Mouse (Mus musculus) cerebellum, postnatal 36 days (tissue): ENCODE measurements around the gene Rasgrp2.

ENCODE experiments used
- DNase-seq, 2 experiments: peaks; one replicate each; pipeline ENCODE4 v3.0.0; 2021 to 2022; ENCODE audit warnings: mixed read lengths in 2 of 2

Rasgrp2 gene

DNA sequence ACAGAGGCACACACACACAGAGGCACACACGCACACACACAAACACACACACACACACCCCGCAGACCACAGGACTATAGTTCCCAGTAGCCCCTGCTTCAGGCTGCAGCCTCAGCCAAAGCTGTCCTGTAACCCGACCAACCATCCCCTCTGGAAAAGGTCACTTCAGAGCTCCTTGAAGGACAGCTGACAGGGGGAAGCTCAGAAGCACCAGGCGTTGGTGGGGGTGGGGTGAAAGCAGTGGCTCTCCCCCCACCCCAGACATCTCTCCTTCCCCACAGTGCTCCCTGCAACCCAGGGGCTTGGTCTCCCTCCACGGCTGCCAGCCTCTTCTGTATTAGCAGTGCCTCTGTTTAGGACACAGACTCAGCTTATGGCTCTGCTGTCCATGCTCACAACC, 15.7 kb upstream of the Rasgrp2 start:
- peak in 1 of 2 experiments; percentile 11 for DNase-seq

DNA sequence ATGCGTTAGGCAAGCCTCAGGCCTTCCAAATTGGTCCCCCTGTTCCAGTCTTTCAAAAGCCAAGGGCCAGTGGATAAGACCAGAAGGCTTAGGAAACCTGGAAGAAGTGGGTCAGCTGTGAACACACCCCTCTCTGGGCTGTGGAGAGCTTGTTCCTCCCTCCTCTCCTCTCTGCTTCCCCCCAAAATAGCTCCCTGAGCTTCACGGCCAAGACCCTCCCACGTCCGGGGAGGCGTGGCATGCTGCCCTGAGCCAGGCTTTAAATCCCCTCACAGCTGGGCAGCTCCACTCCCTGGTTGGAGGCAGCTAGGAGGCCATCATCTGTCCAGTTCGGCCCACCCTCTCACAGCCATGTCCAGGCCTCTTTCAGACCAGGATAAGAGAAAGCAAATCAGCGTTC, 15.0 kb upstream of the Rasgrp2 start, which contains the start of gene Pygm:
Gene Pygm (plus strand): TSS at position 272 of the 400 bp plus-strand sequence.
- DNase-seq, result peak in 1 of 2 experiments; percentile 41

DNA sequence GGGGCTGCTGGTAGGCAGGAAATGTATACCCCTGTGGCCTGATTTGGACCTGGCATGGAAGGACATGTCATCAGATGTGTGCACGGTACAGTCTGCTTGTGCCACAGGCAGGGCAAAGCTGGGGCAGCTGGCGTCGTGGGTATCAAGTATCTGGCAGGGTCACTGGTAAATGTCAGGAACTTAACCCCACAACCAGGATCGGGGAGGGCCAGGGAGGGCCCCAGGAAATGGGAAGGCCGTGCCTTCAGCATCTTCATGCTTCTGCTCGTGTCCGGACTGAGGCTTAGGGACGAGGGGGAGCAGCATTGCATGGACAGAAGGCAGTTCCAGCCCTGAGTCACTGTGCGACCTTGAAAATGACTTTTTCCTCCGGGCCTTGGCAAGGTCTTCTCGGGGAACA, 14.2 kb upstream of the Rasgrp2 start:
- DNase-seq, result peak in 1 of 2 experiments; percentile 4

DNA sequence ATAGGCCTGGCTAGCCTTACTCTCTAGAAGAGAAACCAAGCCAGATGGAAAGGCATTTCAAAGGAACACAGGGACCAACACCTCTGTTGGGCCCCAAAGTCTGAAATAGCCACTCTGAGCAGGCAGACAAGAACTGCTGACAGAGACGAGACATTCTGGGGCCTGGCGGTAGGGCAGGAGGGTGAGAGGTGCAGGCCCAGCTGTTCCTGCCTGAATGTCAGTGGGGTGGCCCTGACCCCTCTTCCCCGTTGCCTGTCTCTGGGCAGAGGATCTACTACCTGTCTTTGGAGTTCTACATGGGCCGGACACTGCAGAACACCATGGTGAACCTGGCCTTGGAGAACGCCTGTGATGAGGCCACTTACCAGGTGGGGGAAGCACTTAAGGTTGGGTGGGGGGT, 13.7 kb upstream of the Rasgrp2 start:
- DNase-seq, result no peak

DNA sequence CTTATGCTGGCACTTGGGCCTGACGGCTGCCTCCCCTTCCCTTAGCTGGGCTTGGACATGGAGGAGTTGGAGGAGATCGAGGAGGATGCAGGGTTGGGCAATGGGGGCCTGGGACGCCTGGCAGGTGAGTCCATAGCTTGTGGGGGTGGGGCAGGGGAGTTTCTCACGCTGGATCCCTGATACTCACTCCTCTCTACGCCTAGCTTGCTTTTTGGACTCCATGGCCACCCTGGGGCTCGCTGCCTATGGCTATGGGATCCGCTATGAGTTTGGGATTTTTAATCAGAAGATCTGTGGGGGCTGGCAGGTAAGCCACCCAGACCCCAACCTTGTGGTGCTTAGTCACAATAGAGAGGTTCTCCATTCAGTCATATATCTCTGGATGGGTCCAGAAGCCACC, 13.3 kb upstream of the Rasgrp2 start:
- DNase-seq, result peak in 1 of 2 experiments; percentile 6

DNA sequence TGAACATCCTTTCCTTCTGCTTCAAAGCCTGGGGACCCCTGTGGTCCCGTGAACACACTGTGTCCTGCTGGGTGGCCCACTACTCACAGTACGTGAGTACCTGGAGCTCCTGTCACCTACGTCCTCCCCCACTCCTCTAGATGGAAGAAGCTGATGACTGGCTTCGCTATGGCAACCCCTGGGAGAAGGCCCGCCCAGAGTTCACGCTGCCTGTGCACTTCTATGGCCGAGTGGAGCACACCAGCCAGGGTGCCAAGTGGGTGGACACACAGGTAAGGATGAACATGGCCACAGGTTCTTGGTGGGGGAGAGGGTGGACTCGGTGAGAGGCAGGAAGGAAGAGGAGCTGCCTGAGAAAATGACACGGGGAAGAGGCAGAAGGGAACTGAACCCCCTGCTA, 12.9 kb upstream of the Rasgrp2 start:
- DNase-seq, result peak in 1 of 2 experiments; percentile 9

DNA sequence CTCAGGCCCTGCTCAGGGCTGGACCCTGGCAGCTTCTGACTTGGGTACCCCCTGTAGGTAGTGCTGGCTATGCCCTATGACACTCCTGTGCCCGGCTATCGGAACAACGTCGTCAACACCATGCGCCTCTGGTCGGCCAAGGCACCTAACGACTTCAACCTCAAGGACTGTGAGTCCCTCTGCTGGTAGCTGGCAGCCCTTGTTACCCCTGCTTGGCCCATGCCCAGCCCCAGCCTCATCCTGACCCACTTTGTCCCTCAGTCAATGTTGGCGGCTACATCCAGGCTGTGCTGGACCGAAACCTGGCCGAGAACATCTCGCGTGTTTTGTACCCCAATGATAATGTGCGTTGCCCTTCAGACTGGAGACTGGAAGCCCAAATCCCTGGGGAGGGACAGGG, 11.1 kb upstream of the Rasgrp2 start:
- DNase-seq, result peak; percentile 62 to 71

DNA sequence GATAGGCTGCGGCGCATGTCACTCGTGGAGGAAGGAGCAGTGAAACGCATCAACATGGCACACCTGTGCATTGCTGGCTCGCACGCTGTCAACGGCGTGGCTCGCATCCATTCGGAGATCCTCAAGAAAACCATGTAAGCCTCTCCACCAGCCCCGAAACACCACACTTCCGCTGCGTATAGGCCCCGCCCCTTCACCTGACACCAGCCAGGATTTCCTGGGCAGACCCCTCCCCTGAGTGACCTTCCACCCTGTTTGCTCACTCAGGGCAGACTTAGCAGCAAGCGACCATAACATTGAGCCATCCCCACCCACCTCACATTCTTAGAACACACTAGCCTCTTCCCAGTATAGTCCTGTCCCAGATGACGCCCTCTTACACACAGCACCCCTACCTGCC, 9.3 kb upstream of the Rasgrp2 start:
- DNase-seq, result peak in 1 of 2 experiments; percentile 12

DNA sequence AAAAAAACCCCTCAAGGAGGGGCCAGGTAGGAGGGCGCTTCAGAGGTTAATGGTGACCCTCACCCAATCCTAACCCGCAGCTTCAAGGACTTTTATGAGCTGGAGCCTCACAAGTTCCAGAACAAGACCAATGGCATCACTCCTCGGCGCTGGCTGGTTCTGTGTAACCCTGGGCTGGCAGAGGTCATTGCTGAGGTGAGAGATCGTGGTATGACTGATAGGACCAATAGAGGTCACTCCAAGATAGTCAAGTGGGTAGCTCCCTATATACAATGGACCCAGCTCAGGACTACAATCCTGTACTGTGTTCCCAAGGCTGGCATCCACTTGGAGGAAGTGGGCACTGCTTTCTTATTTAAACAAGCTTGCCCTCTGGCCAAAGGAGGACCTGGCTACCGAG, 8.9 kb upstream of the Rasgrp2 start:
- DNase-seq, result no peak

DNA sequence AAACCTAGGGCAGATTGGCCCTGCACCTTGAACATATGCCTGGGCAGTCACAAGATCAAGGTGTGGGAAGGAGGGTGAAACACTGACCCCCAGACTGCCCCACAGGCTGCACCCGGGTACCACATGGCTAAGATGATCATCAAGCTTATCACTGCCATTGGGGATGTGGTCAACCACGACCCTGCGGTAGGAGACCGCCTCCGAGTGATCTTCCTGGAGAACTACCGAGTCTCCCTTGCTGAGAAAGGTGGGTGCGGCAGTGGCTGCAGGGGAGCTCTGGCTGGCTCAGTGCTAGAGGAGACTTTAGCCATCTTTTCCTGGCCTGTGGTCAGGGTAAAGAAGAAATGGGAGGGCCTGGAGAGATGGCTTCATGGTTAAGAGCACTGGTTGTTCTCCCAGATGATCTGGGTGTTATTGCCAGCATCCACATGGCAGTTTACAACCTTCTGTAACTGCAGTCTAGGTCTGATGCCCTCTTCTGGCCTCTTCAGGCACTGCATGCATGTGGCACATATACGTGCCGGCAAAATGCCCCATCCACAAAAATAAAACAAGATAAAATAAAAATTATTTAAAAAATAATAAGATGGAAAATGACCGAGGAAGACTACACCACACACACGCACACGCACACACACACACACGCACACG, 6.3 kb upstream of the Rasgrp2 start:
- DNase-seq, result peak in 1 of 2 experiments; percentile 10

DNA sequence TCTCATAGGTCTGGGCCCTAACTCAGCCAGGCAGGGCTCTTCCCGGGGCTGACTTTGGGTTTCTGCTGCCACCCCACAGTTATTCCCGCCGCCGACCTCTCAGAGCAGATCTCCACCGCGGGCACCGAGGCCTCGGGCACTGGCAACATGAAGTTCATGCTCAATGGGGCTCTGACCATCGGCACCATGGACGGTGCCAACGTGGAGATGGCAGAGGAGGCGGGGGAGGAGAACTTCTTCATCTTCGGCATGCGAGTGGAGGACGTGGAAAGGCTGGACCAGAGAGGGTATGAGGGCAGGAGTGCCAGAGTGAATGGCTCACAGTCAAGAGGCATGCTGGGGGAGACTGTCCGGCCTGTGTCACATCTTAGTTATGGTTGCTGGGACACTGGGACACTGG, 5.5 kb upstream of the Rasgrp2 start:
- DNase-seq, result peak in 1 of 2 experiments; percentile 4

DNA sequence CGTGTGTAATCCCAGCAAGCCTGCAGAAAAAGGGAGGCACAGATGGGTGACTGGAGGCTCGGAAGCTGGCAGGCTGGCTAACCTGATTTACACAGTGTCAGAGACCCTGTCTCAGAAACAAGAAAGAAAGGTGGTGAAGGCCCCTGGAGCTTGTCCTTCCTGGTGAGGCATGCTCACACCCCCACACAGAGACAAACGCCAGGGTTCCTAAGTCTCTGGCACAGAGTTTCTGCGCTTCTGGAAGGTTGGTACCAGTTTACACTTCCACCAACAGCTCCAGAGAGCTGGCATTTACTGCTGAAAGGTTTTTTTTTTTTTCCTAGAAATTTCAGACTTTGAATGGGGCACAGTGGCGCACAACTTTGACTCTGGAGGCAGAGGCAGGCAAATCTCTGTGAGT, 2.9 kb upstream of the Rasgrp2 start:
- DNase-seq, result peak in 1 of 2 experiments; percentile 5

DNA sequence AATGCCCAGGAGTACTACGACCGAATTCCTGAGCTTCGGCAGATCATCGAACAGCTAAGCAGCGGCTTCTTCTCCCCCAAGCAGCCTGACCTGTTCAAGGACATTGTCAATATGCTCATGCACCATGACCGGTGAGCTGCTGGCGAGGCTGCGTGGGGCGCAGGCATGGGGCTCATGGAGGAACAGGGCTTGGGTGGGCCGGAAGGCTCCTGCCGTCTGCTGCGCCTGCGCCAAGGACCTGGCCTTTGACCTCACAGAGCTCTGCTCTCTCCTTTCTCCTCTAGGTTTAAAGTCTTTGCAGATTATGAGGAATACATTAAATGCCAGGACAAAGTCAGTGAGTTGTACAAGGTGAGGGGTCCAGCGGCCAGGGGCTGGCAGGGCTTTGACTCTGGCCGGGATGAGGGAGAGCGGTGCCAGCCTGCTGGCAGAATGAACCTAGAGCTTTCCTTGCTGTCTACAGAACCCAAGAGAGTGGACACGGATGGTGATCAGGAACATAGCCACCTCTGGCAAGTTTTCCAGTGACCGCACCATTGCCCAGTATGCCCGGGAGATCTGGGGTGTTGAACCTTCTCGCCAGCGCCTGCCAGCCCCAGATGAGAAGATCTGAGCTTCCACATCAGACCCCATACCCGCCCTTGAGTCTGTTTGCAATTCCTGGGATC, 1.4 kb upstream of the Rasgrp2 start:
- DNase-seq, result no peak

DNA sequence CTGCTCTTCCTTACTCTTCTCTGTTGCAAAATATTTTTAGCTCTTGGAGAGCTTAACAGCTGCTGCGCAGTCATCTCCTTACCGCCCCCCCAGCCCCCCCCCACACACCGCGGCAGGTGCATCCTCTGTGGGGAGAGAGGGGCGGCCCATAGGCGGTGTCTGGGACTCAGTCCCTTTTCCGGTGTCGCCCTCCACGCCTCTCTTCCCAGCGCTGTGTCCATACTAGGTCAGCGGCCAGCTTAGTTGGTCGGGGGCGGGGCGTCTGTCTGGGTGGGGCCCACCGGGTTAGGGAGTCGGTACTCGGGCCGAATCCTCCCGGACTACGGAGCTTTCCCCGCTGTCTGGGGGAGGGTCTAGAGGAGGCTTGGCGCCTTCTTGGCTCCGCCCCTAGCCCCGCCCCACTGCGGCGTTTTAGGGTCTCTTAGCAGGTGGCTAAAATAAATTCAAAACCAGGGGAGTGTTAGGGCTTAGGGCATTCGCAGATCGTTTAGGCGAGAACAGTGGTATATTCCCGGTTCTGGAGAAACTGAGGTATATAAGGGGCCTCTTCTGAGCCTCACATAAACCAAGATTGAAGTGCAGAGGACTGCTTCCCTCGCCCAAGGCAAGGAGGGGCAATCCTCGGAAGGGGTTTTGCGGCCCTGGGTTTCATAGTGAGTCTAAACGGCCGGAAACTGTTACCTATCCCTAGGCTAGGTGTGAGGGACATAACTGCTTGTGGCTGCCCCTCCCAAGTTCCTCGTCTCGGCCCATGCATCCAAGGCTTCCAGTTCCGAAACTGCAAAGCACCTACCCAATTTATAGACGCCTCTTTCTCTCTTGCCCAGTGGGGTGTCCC, 474 bp upstream of the Rasgrp2 start:
- peak in 1 of 2 experiments; percentile 67 for DNase-seq

DNA sequence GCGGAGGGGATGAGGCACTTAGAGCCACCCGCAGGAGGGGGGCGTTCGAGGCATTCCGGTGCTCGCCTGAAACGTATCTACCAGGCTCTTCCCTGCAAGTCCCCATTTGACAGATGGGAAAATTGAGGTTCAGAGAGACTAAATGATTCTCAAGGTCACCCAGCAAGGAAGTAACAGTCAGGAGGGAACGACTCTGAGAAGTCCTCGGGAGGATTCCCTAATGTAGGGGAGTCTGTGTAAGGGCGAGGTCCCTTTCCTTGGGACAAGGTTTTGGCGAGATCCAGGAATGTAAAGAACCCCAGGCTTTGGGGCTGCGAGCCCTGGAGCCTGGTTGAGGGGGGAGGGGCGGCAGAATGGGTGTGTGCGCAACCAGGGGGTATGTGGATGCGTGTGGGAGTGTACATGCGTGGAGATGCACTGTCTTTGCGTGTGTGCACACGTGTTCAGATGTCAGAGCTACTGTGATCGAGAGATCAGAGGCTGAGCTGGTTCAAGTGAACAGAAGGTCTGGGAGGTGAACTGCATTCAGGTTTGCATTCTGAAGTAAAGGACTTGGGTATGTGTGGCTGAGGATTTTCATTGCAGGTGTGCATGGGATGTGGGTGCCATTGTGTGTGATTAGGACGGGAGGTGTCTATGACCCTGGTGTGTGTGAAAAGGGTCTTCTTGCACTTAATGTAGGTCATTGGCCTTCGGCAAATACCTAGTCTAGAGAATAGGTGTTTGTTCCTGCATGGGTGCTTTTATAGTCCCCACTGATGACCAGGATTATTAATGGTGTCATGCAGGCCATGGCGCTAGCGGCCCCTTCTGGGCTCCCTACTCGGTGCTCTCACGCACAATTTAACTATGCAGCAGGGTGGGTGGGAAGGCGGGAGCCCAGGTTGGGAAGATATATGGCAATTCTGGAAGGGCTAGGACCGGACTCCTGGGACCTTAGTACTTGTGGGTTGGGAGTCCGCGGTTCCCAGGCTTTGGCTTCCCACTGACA, 1.3 kb downstream of the Rasgrp2 start:
- no peak for DNase-seq

DNA sequence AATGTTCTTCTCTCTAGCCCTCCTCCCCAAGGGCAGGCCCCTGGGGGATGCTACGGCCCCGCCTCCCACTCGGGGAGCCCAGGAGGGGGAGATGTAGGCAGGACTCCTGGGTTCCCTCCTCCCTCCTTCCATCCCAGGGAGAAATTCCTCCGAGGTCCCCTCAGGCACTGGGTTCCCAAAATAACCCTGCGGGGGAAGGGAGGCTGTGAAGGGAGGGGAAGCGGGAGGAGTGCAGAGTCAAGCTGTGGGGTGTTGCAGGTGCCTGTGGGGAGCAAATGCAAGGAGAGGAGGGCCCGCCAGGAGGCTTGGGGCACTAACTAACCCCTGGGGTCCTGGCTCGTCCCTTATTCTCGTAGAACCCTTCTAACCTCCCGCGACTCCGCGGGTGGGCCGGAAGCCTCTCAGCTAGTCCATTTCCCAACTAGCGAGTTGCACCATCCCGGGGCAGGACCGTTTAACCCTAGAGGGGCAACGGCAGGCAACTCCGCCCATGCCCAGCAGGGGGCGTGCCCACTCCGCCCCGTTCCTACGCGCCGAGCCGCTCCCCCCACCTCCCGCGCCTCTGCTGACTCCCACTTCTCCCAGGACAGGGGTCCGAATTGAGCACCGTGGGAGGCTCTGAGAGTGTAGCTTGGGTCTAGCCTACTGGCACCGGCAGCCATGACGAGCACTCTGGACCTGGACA, 2.1 kb downstream of the Rasgrp2 start:
- peak; percentile 67 to 71 for DNase-seq

DNA sequence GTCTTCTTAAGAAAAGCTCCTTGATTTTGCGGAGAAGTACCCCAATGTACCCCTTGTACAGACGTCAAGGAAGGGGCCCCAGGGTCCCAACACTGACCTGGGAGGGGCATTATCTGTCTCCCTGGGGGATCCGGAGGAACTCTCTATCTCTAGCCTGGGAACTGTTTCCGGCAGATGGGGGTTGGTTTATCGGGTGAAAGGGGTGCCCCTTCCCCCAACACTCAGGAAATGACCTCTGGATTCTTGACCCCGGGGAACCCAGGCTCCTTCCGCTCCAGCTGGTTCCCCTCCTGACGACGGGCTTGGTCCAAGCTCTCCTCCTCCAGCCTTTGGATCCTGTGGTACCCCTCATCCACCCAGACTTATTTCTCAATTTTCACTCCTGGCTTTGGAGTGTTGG, 2.8 kb downstream of the Rasgrp2 start:
- DNase-seq, result no peak

DNA sequence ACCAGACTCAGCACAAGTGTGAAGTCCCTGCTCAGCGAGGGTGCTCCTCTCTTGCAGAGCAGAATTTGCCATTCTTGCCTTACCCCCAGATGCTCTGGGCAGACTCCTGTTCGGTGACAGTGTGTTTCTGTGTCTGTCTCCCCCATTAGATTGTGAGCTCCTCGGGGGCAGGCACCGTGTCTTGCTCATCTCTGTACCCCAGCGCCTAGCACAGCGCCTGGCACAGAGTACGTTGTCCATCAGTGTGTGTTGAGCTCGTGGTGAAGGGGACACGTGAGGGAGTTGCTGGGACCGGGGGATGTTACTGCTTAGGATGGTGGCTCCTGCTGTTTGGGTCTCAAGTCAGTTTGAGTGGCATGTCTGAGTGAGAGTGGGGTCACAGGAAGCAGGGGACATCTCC, 4.7 kb downstream of the Rasgrp2 start:
- DNase-seq, result no peak

DNA sequence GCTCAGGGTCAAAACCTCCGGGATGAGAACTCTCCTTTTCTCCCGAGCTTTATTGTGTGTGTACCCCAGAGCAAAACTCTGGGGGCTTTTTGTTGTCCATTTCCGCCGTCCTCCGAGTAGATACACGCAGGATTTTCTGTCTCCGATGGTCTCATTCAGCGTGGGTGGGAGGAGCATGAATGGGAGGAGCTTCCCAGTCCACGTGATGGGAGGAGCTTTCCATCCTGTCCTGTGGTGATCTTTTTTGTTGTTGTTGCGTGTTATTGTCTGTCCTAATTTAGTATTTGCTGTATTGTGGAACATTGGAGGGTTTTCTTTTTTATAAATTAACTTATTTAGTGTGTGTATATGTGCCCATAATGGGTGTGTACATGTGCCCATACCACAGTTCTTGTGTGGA, 6.3 kb downstream of the Rasgrp2 start:
- no peak for DNase-seq

DNA sequence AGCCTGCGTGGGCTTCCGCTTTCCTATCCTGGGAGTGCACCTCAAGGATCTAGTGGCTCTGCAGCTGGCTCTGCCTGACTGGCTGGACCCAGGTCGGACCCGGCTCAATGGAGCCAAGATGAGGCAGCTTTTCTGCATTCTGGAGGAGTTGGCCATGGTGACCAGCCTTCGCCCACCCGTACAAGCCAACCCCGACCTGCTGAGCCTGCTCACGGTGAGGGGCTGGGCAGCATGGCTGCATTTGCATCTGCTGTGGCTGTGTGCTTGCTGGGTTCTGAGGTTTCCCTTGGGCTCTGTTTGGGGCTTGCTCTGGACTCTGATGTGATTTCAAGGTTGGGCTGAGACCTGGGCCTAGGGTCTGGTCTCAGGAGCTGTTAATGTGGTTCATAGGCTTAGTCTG, 8.0 kb downstream of the Rasgrp2 start:
- no peak for DNase-seq

DNA sequence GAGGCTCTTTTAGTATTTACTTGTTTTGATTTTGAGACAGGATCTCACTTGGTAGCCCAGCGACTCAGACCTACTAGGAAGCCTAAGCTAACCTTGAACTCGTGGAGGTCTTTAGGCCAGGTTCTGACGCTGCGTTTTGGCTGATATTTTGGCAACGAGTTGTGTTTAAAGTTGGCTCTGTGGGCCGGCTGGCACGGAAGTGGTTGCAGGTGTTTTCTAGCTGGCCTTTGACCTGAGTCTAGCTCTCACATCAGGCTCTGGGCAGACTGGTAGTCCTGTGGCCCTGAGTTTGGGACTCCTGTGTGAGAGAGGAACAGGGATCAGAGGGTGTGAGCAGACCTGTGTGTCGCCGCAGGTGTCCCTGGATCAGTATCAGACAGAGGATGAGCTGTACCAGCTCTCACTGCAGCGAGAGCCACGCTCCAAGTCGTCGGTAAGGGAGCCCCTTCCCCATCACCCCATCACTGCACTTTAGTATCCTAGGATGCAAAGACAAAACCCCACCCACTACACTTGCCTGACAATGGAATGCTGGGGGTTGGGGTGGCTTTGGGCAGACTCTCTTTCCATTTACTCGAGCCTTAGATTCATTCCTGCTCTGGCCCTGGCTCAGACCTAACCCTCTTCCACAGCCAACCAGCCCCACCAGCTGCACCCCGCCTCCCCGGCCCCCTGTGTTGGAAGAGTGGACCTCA, 8.8 kb downstream of the Rasgrp2 start:
- DNase-seq, result no peak
